8 mouse cellular contexts compared by ENCODE assay signal in the genomic region with DNA sequence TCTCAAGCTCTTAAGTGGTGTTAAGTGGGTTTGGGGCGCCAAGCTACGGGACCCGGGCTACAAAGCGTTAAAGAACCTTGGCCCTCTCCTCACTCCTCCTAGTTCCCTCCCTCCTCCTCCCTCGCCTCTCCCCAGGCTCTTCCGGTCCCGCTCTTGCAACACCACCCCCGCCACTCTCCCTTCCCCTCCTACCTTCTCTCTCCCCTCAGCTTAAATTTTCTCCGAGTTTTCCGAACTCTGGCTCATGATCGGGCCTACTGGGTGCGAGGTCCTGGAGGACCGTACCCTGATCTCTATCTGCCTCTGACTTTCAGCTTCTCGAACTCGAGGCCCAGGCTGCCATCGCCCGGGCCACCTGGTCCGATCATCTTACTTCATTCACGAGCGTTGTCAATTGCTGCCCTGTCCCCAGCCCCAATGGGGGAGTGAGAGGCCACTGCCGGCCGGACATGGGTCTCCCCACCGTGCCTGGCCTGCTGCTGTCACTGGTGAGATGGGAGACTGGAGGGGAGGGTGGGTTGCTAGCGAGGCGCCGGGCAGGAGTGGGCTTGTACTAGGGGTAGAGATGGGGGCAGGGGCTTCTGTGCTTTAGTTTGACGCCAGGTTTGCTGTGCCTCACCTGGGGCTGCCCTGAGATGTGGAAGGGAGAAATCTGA. TPM values are rescaled to one million over a fixed set of nuclear protein-coding genes. Genes with fewer than 3 reads are reported as not detected.
A peak's percentile ranks its signal among the peaks of the same experiment; 100 is the strongest.
DNase-seq lines count a peak whose midpoint lies in the region; ATAC-seq lines count a peak whose summit lies in the region.

No protein-coding gene starts in this region.

- peak overlapping the region; percentile 52 for H3K27ac ChIP-seq in heart, embryonic 12.5 days (ENCODE audit: poor library complexity, severe bottlenecking)

- H3K4me2 ChIP-seq in heart, embryonic 12.5 days: peak overlapping the region; percentile 86

- under 1% methylated on average over 27 of the region's 27 CpGs for WGBS in heart, embryonic 12.5 days

- H3K4me3 ChIP-seq in heart, embryonic 12.5 days: peak overlapping the region; percentile 59

- H3K36me3 ChIP-seq in heart, embryonic 12.5 days: no peaks in the 10 kb centered on the region

- peak overlapping the region; percentile 75 for H3K9ac ChIP-seq in heart, embryonic 12.5 days

- H3K27me3 ChIP-seq in heart, embryonic 12.5 days (replicated peaks): no peaks in the 10 kb centered on the region

- H3K9me3 ChIP-seq in heart, embryonic 12.5 days (replicated peaks): no peaks in the 10 kb centered on the region

- H3K4me1 ChIP-seq in heart, embryonic 12.5 days (replicated peaks): peaks cover 59% of the 10 kb centered on the region

- DNase-seq in urinary bladder, postnatal 14 days (ENCODE audit: low spot score): peak; percentile 80
- no peak for DNase-seq in urinary bladder, postnatal 10 days (ENCODE audit: low spot score)
- peak; percentile 75 for DNase-seq in embryo, embryonic 9.5 days (ENCODE audit: extremely low spot score)
- peak; percentile 72 for DNase-seq in kidney, adult 9 months
- DNase-seq in lung, postnatal 10 days: peak; percentile 89
- peak; percentile 71 for DNase-seq in retina, postnatal 1 day
- no peak for DNase-seq in right cerebral cortex, postnatal 36 days (ENCODE audit: low spot score in 2 of 2)

- ATAC-seq in heart, embryonic 12.5 days (ENCODE audit: insufficient number of reproducible peaks, low FRiP score): peak; percentile 79

RNA-seq across cellular contexts. Expression of a gene that starts 0.5 kb away (rescaled TPM):
- polyA plus RNA-seq in heart, embryonic 12.5 days (2016; fragmentation: Nextera tagmentation; extraction: Ambion mirVana): 37.2 and 37.9 TPM in 2 replicates

RNA-seq across cellular contexts. Expression of a gene that starts 29.2 kb away (rescaled TPM):
- polyA plus RNA-seq in heart, embryonic 12.5 days (2016; fragmentation: Nextera tagmentation; extraction: Ambion mirVana): 0.70 and 0.80 TPM in 2 replicates

RNA-seq across cellular contexts. Expression of a gene that starts 30.9 kb away (rescaled TPM):
- not detected in 2 replicates for polyA plus RNA-seq in heart, embryonic 12.5 days (2016; fragmentation: Nextera tagmentation; extraction: Ambion mirVana)

RNA-seq across cellular contexts. Expression of a gene that starts 36.0 kb away (rescaled TPM):
- polyA plus RNA-seq in heart, embryonic 12.5 days (2016; fragmentation: Nextera tagmentation; extraction: Ambion mirVana): 40.9 and 41.2 TPM in 2 replicates

Comparison
In these comparisons a context has a peak if more than half of its experiments do, and no peak if none do; other contexts are left out.
1. DNase-seq: peak in urinary bladder, postnatal 14 days (single experiment), embryo, embryonic 9.5 days (single experiment), kidney, adult 9 months (single experiment), lung, postnatal 10 days (single experiment) and retina, postnatal 1 day (single experiment); none in urinary bladder, postnatal 10 days (single experiment) and right cerebral cortex, postnatal 36 days (0 of 2).